Mouse (Mus musculus): ENCODE measurements at regions not wholly inside any gene's neighbourhood (a gene's known extent, or its start where the extent isn't known, plus 50 kb on each side); places are given as distances from the start of the nearest gene placed in this dataset.

GRCm38 (mm10) chrX:166980504-166980903 lies 228.6 kb downstream of the Tmsb4x start:
- in situ Hi-C loops (cut with MboI) = no loop called here

GRCm38 (mm10) chrX:166977029-166977428 lies 232.1 kb downstream of the Tmsb4x start:
- in situ Hi-C loops (cut with MboI) = no loop called here

GRCm38 (mm10) chrX:166971721-166972120 lies 237.4 kb downstream of the Tmsb4x start:
- in situ Hi-C loops (cut with MboI) = no loop called here

- in situ Hi-C loops (cut with MboI) = no loop called here
Observed at GRCm38 (mm10) chrX:166964656-166965582, 244.2 kb downstream of the Tmsb4x start.

- in situ Hi-C loops (cut with MboI) = no loop called here
Observed at GRCm38 (mm10) chrX:166952528-166953189, 256.5 kb downstream of the Tmsb4x start.

- in situ Hi-C loops (cut with MboI) = no loop called here
Observed at GRCm38 (mm10) chrX:166951011-166951410, 258.1 kb downstream of the Tmsb4x start.

GRCm38 (mm10) chrX:166945915-166946314 lies 263.2 kb downstream of the Tmsb4x start:
- in situ Hi-C loops (cut with MboI) = no loop called here

- in situ Hi-C loops (cut with MboI) = no loop called here
Observed at GRCm38 (mm10) chrX:166945476-166945875, 263.6 kb downstream of the Tmsb4x start.

GRCm38 (mm10) chrX:166933766-166934165 lies 275.3 kb downstream of the Tmsb4x start:
- in situ Hi-C loops (cut with MboI) = no loop called here

GRCm38 (mm10) chrX:166932472-166932871 lies 276.6 kb downstream of the Tmsb4x start:
- in situ Hi-C loops (cut with MboI) = no loop called here

GRCm38 (mm10) chrX:166931048-166931447 lies 278.1 kb downstream of the Tmsb4x start:
- in situ Hi-C loops (cut with MboI) = no loop called here

- in situ Hi-C loops (cut with MboI) = no loop called here
Observed at GRCm38 (mm10) chrX:166929716-166930420, 279.2 kb downstream of the Tmsb4x start.

GRCm38 (mm10) chrX:166915356-166915953 lies 293.7 kb downstream of the Tmsb4x start:
- in situ Hi-C loops (cut with MboI) = no loop called here

- in situ Hi-C loops (cut with MboI) = no loop called here
Observed at GRCm38 (mm10) chrX:166906602-166907001, 302.5 kb downstream of the Tmsb4x start.

GRCm38 (mm10) chrX:166900761-166901160 lies 308.4 kb downstream of the Tmsb4x start:
- in situ Hi-C loops (cut with MboI) = no loop called here

- in situ Hi-C loops (cut with MboI) = no loop called here
Observed at GRCm38 (mm10) chrX:166895199-166895598, 309.7 kb upstream of the Egfl6 start.

GRCm38 (mm10) chrX:166886417-166886816 lies 300.9 kb upstream of the Egfl6 start:
- in situ Hi-C loops (cut with MboI) = no loop called here

- in situ Hi-C loops (cut with MboI) = no loop called here
Observed at GRCm38 (mm10) chrX:166869515-166869914, 284.0 kb upstream of the Egfl6 start.

GRCm38 (mm10) chrX:166867692-166868091 lies 282.2 kb upstream of the Egfl6 start:
- in situ Hi-C loops (cut with MboI) = no loop called here
